Mouse (Mus musculus): ENCODE data around the gene Ccdc144b. TPM values are rescaled to one million over a fixed set of nuclear protein-coding genes. Genes with fewer than 3 reads are reported as not detected.

Gene Ccdc144b
- polyA plus RNA-seq, 1 experiment from 2014 or later, result 0.10 TPM

Other genes starting within 250 kb of the Ccdc144b start
- gene Dcun1d1, start 116.1 kb downstream of the Ccdc144b start, polyA plus RNA-seq (2016; fragmentation: Nextera tagmentation; extraction: Ambion mirVana), result 80.5 and 82.6 TPM in 2 replicates
- gene Mccc1, start 52.9 kb downstream of the Ccdc144b start, polyA plus RNA-seq (2016; fragmentation: Nextera tagmentation; extraction: Ambion mirVana), result 50.7 and 54.2 TPM in 2 replicates
- 88.9 and 91.7 TPM in 2 replicates for gene Acad9, start 12.4 kb upstream of the Ccdc144b start, polyA plus RNA-seq (2016; fragmentation: Nextera tagmentation; extraction: Ambion mirVana)
- gene D3Ertd254e, start 97.5 kb upstream of the Ccdc144b start, polyA plus RNA-seq (2016; fragmentation: Nextera tagmentation; extraction: Ambion mirVana), result 4.1 and 4.9 TPM in 2 replicates
- not detected in 2 replicates for gene Qrfpr, start 168.8 kb upstream of the Ccdc144b start, polyA plus RNA-seq (2016; fragmentation: Nextera tagmentation; extraction: Ambion mirVana)